Mouse (Mus musculus) CH12.LX (cell line): ENCODE data around the gene Prnp.

Experiments used
- ELF1 ChIP-seq: IDR thresholded peaks from 2 replicates; pipeline ENCODE4 v1.6.1; 2014; ENCODE audit warnings: low read depth, mild to moderate bottlenecking, inconsistent platforms, low read length, improper control_type of control experiment
- EP300 ChIP-seq: IDR thresholded peaks from 2 replicates; pipeline ENCODE4 v1.6.1; 2011; ENCODE audit warnings: low read length, improper control_type of control experiment
- ZNF384 ChIP-seq: IDR thresholded peaks from 2 replicates; pipeline ENCODE4 v1.6.1; 2012; ENCODE audit warnings: low read depth, low read length, improper control_type of control experiment, inconsistent platforms

- TF ChIP-seq ELF1 (no peak), ZNF384 (no peak), EP300 (no peak)
These were observed 34.6 kb downstream of the Prnp start for GRCm38 (mm10) chr2:131944370-131944769.
